Mouse (Mus musculus) naive thymus-derived CD4-positive, alpha-beta T cell, adult 2 months (primary cell): ENCODE measurements at regions not wholly inside any gene's neighbourhood (a gene's known extent, or its start where the extent isn't known, plus 50 kb on each side); places are given as distances from the start of the nearest gene placed in this dataset.

ENCODE experiments used
- DNase-seq: peaks from one replicate; pipeline ENCODE4 v3.0.0-alpha.2; 2011; ENCODE audit warnings: low read depth

GRCm38 (mm10) chr3:149275478-149276132 is 285.2 kb upstream of the Adgrl2 start:
- no peak for DNase-seq

GRCm38 (mm10) chr3:149274987-149275386 is 284.6 kb upstream of the Adgrl2 start:
- DNase-seq: no peak

GRCm38 (mm10) chr3:149273993-149274692 is 283.8 kb upstream of the Adgrl2 start:
- no peak for DNase-seq

GRCm38 (mm10) chr3:149270459-149270858 is 280.1 kb upstream of the Adgrl2 start:
- no peak for DNase-seq

- no peak for DNase-seq
Observed at GRCm38 (mm10) chr3:149262332-149262970, 272.1 kb upstream of the Adgrl2 start.

GRCm38 (mm10) chr3:149261764-149262163 is 271.4 kb upstream of the Adgrl2 start:
- no peak for DNase-seq

- DNase-seq: no peak
Observed at GRCm38 (mm10) chr3:149258826-149259225, 268.5 kb upstream of the Adgrl2 start.

GRCm38 (mm10) chr3:149256891-149257290 is 266.5 kb upstream of the Adgrl2 start:
- no peak for DNase-seq

- DNase-seq: no peak
Observed at GRCm38 (mm10) chr3:149253080-149253479, 262.7 kb upstream of the Adgrl2 start.

GRCm38 (mm10) chr3:149252144-149252543 is 261.8 kb upstream of the Adgrl2 start:
- no peak for DNase-seq

GRCm38 (mm10) chr3:149247626-149247987 is 257.3 kb upstream of the Adgrl2 start:
- no peak for DNase-seq

- DNase-seq: no peak
Observed at GRCm38 (mm10) chr3:149246935-149247625, 256.7 kb upstream of the Adgrl2 start.

- DNase-seq: no peak
Observed at GRCm38 (mm10) chr3:149239664-149240063, 249.3 kb upstream of the Adgrl2 start.

GRCm38 (mm10) chr3:149238076-149238475 is 247.7 kb upstream of the Adgrl2 start:
- DNase-seq: no peak

- no peak for DNase-seq
Observed at GRCm38 (mm10) chr3:149235183-149235582, 244.8 kb upstream of the Adgrl2 start.

- DNase-seq: no peak
Observed at GRCm38 (mm10) chr3:149233691-149234131, 243.4 kb upstream of the Adgrl2 start.

- no peak for DNase-seq
Observed at GRCm38 (mm10) chr3:149233191-149233641, 242.9 kb upstream of the Adgrl2 start.

GRCm38 (mm10) chr3:149231346-149231745 is 241.0 kb upstream of the Adgrl2 start:
- DNase-seq: no peak

GRCm38 (mm10) chr3:149227556-149227955 is 237.2 kb upstream of the Adgrl2 start:
- no peak for DNase-seq

- no peak for DNase-seq
Observed at GRCm38 (mm10) chr3:149226723-149227122, 236.4 kb upstream of the Adgrl2 start.

GRCm38 (mm10) chr3:149225684-149226083 is 235.3 kb upstream of the Adgrl2 start:
- DNase-seq: no peak

- no peak for DNase-seq
Observed at GRCm38 (mm10) chr3:149224271-149224670, 233.9 kb upstream of the Adgrl2 start.

GRCm38 (mm10) chr3:149223776-149224175 is 233.4 kb upstream of the Adgrl2 start:
- no peak for DNase-seq
